Mouse (Mus musculus) ES-Bruce4 (cell line): ENCODE data around the gene Igf1r.

Source experiments
- CTCF ChIP-seq: IDR thresholded peaks from one replicate; pipeline ENCODE4 v1.8.1; 2011; ENCODE audit warnings: low read depth, low read length
- EP300 ChIP-seq: IDR thresholded peaks from 2 replicates; pipeline ENCODE4 v1.6.1; 2011; ENCODE audit warnings: low read depth, low read length; ENCODE audit not compliant: insufficient read depth
- POLR2A ChIP-seq: IDR thresholded peaks from one replicate; pipeline ENCODE4 v1.8.1; 2011; ENCODE audit warnings: low read length; ENCODE audit not compliant: insufficient read depth

DNA sequence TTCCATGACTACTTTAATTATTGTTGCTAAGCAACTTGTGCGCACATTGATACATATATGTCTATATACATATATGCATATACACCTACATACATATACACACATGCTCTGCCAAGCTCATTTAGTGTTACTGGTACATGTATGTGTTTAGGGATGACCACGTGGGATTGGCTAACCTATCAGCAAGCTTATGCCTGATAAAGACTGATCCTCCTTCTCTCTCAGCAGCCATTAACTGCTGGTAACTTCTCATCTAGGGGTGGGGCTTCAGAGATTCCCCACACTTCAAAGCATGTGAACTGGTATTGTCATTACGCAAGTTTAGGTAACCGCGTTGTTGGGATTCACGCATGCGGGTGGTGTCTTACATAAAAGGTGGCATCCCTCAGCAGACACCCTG is 247.0 kb downstream of the Igf1r start:
- no peak for TF ChIP-seq CTCF
- TF ChIP-seq POLR2A = no peak
- no peak for TF ChIP-seq EP300
